Mouse (Mus musculus) neural tube, embryonic 14.5 days (tissue): ENCODE measurements around the gene Ccdc183. TPM values are rescaled to one million over a fixed set of nuclear protein-coding genes. Genes with fewer than 3 reads are reported as not detected.

Experiments
- ATAC-seq: fragments of 200-750 bp; cut with Nextera tagmentation; 2 replicates; pipeline ENCODE4 v1.8.0; 2017; ENCODE audit warnings: low read depth, mild to moderate bottlenecking, moderate TSS enrichment, moderate library complexity
- H3K27ac ChIP-seq: fragments of 300-500 bp; sonication (generic); 2 replicates; pipeline ENCODE4 v1.5.1; 2014; ENCODE audit warnings: low read depth, mild to moderate bottlenecking, control low read depth, low read length, moderate library complexity, mixed read lengths
- H3K27me3 ChIP-seq: fragments of 300-500 bp; sonication (generic); 2 replicates; pipeline ENCODE4 v1.6.1; 2014; ENCODE audit warnings: low read length; ENCODE audit not compliant: control insufficient read depth, insufficient read depth
- H3K36me3 ChIP-seq: fragments of 300-500 bp; sonication (generic); 2 replicates; pipeline ENCODE4 v1.6.1; 2014; ENCODE audit warnings: low read length, mixed read lengths; ENCODE audit not compliant: control insufficient read depth, insufficient read depth
- H3K4me1 ChIP-seq: fragments of 300-500 bp; sonication (generic); 2 replicates; pipeline ENCODE4 v1.6.1; 2014; ENCODE audit warnings: low read length; ENCODE audit not compliant: control insufficient read depth, insufficient read depth
- H3K4me2 ChIP-seq: fragments of 300-500 bp; sonication (generic); 2 replicates; pipeline ENCODE4 v1.6.1; 2014; ENCODE audit warnings: mild to moderate bottlenecking, low read depth, low read length, control low read depth
- H3K4me3 ChIP-seq: fragments of 300-500 bp; sonication (generic); 2 replicates; pipeline ENCODE4 v1.5.1; 2014; ENCODE audit warnings: low read depth, low read length, control low read depth, mixed read lengths
- H3K9ac ChIP-seq: fragments of 300-500 bp; sonication (generic); replicated peaks from 2 replicates; pipeline ENCODE4 v1.6.1; 2014; ENCODE audit warnings: low read depth, mild to moderate bottlenecking, control low read depth, low read length, mixed read lengths
- H3K9me3 ChIP-seq: fragments of 300-500 bp; sonication (generic); 2 replicates; pipeline ENCODE4 v1.6.1; 2016; ENCODE audit warnings: low read length; ENCODE audit not compliant: control insufficient read depth
- WGBS: fragments of 180-500 bp; shearing (Covaris S2); extraction: QIAGEN DNeasy Blood & Tissue Kit; methylation state at CpG from one replicate; pipeline ENCODE4 v1.1.7; 2014; 5-methylcytosine and 5-hydroxymethylcytosine counted together
- polyA plus RNA-seq: library from polyadenylated mRNA; unstranded; fragments of >200 nt; fragmentation: Nextera tagmentation; extraction: Ambion mirVana; gene quantifications from 2 replicates; pipeline ENCODE4 v1.2.1, GENCODE M21; 2014

Gene Ccdc183
- polyA plus RNA-seq, 1 experiment from 2014 or later: 0.33 TPM

DNA sequence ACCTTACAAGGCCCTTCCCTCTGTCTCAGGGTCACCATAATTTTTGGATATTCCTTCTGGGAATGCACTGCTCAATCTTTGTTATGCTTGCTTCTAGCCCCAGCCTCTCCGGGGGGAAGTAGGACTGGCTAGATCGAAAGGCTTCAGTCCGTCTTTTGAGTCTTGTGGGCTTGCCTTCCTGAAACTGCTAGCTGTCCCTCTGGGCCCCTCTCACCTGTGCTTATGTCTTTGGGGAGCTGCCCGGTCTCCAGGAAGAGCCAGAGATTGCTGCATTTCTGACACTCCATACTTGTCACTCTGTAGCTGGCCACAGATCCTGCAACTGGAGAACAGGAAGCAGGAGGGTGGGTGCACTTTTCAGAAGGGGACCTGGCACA, 3.4 kb upstream of the Ccdc183 start:
- no peak for ATAC-seq
- H3K9ac ChIP-seq: no peak overlapping the region
- H3K9me3 ChIP-seq: no peaks in the 10 kb centered on the region
- peaks cover 6% of the 10 kb centered on the region; the same call in 1 of the 2 replicates for H3K27me3 ChIP-seq
- 0 out of 2 replicates have a peak, but pooled peaks cover 3% of the 10 kb centered on the region for H3K4me1 ChIP-seq
- no peaks in the 10 kb centered on the region for H3K36me3 ChIP-seq
- H3K4me3 ChIP-seq: no peak overlapping the region
- H3K27ac ChIP-seq: no peak overlapping the region
- H3K4me2 ChIP-seq: peak overlapping the region; percentile 76; the same call in 1 of the 2 replicates
- 91% methylated on average over 4 of the region's 4 CpGs for WGBS

DNA sequence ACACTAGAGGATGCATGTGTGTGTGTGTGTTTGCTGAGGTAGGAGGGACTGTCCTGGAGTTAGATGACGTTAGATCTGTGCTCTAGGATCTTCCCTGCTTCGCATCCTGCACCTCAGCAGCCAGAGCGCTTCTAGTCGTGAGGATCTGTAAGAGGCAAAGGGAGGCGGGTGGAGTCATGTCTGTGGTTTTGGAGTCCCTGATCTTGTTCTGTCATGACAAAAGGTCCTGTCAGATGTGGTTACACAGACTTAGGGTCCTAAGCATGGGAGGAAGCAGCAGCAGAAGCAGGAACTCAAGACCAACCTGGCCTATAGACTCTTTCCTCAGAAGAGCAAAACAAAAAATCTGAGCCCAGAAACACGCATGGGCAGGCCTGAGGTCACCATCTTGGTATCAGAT, 2.9 kb upstream of the Ccdc183 start:
- Histone ChIP-seq H3K27me3 (peaks cover 10% of the 10 kb centered on the region; the same call in 1 of the 2 replicates), H3K4me2 (no peak overlapping the region), H3K4me1 (0 out of 2 replicates have a peak, but pooled peaks cover 3% of the 10 kb centered on the region), H3K9me3 (no peaks in the 10 kb centered on the region), H3K36me3 (no peaks in the 10 kb centered on the region), H3K27ac (no peak overlapping the region), H3K9ac (no peak overlapping the region), H3K4me3 (no peak overlapping the region)
- no peak for ATAC-seq
- WGBS: 88% methylated on average over 6 of the region's 6 CpGs

DNA sequence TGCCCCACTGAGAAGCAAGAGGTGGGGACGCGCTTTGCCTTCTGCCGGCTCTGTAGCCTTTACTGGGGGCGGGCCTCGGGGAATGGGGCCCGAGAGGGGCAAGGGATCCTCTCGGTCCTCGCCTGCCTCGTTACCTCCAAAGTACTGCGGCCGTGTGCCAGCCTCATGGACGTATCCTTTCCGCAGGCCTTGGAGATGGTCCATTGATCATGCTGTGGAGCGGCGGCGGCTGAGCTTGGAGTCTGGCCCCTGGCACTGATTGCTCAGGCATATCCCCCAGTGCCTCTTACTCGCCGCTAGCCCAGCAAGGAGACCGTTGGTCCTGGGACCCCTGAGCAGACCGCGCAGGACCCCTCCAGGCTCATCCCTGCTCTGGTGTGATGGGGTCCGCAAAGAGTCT, 1.1 kb downstream of the Ccdc183 start:
- Histone ChIP-seq H3K9me3 (no peaks in the 10 kb centered on the region), H3K27me3 (peaks cover 13% of the 10 kb centered on the region; the same call in 1 of the 2 replicates), H3K9ac (no peak overlapping the region), H3K4me3 (no peak overlapping the region), H3K4me2 (no peak overlapping the region), H3K4me1 (0 out of 2 replicates have a peak, but pooled peaks cover 3% of the 10 kb centered on the region), H3K27ac (no peak overlapping the region), H3K36me3 (no peaks in the 10 kb centered on the region)
- WGBS: 19% methylated on average over 22 of the region's 22 CpGs
- ATAC-seq: no peak

DNA sequence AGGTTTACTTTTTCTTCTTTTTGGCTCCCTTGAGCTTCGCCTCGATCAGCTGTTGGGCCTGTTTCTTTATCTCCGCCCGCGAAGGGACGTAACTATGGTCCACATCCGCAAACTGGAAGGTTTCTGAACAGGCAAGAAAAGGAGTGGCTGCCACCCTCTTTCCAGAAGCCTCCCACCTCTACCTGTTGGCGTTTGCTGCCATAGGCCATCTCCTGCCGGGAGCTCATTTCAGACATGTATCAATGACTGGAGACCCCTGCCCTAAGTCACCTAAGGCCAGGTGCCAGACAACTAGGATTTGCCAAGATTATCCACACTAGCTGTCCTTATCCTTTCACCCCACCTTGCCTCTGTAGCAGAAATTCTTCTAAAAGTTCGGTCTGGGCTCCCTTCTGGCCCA, 8.8 kb downstream of the Ccdc183 start:
- H3K9me3 ChIP-seq: no peaks in the 10 kb centered on the region

DNA sequence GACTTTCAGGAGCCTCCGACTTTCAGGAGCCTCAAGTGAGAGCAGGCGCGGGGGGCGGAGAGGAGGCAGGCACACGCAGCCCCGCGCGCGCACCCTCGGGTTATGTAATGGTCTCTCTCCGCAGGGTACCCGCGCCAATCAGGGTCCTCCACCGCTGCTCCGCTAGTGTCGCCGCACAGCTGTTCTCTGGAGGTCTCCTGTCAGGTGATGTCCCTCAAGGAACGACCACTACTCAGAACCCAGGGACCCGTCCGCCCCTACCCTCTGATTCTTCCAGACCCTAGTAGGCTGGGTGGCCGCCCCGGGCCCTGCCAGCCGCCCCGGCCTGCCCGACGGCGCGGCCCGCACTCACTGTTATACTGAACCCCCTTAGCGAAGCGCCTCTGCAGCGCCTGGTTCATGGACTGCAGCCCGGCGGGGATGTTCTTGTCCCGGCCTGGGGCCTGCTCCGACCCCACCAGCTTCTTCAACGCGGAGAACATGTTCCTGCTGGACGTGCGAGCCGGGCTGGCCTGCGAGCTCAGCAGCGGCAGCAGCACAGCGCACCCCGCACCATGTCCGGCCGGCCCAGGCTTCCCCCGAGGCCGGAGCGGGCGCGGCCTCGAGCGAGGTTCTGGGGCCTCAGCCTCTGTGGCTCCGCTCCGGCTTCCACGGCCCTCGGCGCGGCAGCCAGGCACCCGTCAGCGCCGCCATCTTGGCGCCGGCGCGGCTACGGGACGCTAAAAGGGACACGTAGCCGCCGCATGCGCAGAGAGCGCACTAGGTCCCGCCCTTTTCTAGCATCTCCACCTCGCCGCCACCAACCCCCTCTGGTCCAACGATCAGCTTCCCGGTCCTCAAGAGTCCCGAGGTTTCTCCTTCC, 9.5 kb downstream of the Ccdc183 start, which contains the start of gene Rabl6:
Gene Rabl6 (minus strand): TSS at position 761 of the 862 bp plus-strand sequence.
- Histone ChIP-seq H3K4me1 (peaks cover 12% of the 10 kb centered on the region), H3K36me3 (no peaks in the 10 kb centered on the region), H3K4me2 (peak within 1 kb of the TSS; percentile 60), H3K4me3 (peak within 1 kb of the TSS; percentile 100), H3K27ac (peak within 1 kb of the TSS; percentile 93), H3K9me3 (no peaks in the 10 kb centered on the region), H3K9ac (peak within 1 kb of the TSS; percentile 94), H3K27me3 (no peaks in the 10 kb centered on the region)
- under 1% methylated on average over 78 of the region's 80 CpGs for WGBS
- peak; percentile 93 for ATAC-seq

More for the DNA sequence above, 8.8 kb downstream of the Ccdc183 start:
- 67% methylated on average over 10 of the region's 10 CpGs for WGBS
- Histone ChIP-seq H3K36me3 (no peaks in the 10 kb centered on the region), H3K4me3 (peak overlapping the region; percentile 100; the same call in 1 of the 2 replicates), H3K4me1 (peaks cover 12% of the 10 kb centered on the region), H3K27ac (peak overlapping the region; percentile 25; the same call in 1 of the 2 replicates), H3K4me2 (peak overlapping the region; percentile 60), H3K9ac (0 out of 2 replicates have a peak overlapping the region, but pooled peaks have one; percentile 94), H3K27me3 (no peaks in the 10 kb centered on the region)
- no peak; the same call in 1 of the 2 replicates for ATAC-seq

DNA sequence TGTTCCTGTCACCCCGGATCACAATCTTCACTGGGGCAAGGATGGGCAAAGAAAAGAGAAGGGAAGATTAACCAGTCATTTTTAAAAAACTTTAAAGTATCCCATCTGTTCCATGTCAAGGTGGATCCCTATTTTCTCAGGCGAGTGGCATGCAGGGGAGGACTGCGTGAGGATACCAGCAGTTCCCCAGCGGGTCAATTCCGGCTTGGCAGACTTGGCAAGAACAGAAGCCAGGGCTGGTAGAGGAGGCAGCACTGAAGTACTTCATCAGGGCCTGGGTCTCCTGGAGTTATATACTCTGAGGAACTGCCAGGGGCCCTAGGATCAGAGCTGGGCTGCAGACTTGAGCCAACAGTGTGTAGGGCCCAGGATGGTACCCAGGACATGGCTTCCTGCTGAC, 15.0 kb downstream of the Ccdc183 start:
- WGBS: 98% methylated on average over 5 of the region's 5 CpGs
- ATAC-seq: no peak

DNA sequence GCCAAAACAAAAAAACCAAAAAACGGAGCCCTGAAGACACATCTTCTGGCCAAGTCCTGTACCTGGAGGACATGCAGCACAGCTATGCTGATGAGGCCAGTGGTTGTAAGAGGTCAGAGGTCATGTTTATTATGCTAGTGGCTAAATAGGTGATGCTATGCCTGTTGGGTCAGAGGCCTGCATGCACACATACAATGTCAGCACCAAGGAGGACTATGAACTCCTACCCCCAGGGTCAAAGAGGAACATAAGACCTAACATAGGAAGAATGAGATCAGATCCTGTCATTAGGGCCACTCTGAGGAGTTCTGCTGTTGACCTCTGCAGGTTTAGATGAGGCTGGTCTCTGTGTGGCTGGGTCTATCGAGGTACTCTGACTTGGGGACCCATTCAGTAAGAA, 17.4 kb downstream of the Ccdc183 start:
- H3K4me2 ChIP-seq: no peak overlapping the region
- H3K4me3 ChIP-seq: no peak overlapping the region
- WGBS: 90% methylated on average over 2 of the region's 2 CpGs
- H3K36me3 ChIP-seq: peaks cover 65% of the 10 kb centered on the region
- H3K27ac ChIP-seq: no peak overlapping the region
- no peaks in the 10 kb centered on the region for H3K27me3 ChIP-seq
- no peak for ATAC-seq
- H3K4me1 ChIP-seq: no peaks in the 10 kb centered on the region
- no peak overlapping the region for H3K9ac ChIP-seq
- H3K9me3 ChIP-seq: no peaks in the 10 kb centered on the region

More for the DNA sequence above, 15.0 kb downstream of the Ccdc183 start:
- no peaks in the 10 kb centered on the region for H3K27me3 ChIP-seq
- H3K4me1 ChIP-seq: peaks cover 12% of the 10 kb centered on the region
- H3K27ac ChIP-seq: no peak overlapping the region
- H3K4me2 ChIP-seq: no peak overlapping the region
- no peak overlapping the region for H3K9ac ChIP-seq
- H3K36me3 ChIP-seq: peaks cover 41% of the 10 kb centered on the region
- H3K9me3 ChIP-seq: no peaks in the 10 kb centered on the region
- no peak overlapping the region for H3K4me3 ChIP-seq

DNA sequence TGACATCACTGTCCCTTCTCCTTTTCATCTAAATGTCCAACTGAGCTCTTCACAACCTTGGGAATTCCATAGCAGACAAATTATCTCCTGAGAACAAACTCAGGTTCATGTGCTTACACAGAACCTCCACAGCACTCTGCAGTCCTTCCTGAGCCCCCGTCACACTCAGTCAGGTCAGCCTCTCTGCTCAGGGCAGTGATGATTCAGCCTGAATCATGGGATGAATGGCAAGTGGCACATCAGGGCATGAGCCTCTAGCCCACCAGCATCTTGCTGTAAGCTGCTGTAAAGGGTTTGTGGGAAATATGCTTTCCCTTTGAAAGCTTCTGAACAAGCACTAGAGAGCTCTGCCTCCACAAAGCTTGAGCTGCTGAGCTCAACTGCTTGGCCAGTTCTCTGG, 18.7 kb downstream of the Ccdc183 start:
- no peak overlapping the region for H3K9ac ChIP-seq
- no peak overlapping the region for H3K4me2 ChIP-seq
- no peak overlapping the region for H3K4me3 ChIP-seq
- no peak overlapping the region for H3K27ac ChIP-seq
- H3K27me3 ChIP-seq: no peaks in the 10 kb centered on the region
- no peaks in the 10 kb centered on the region for H3K9me3 ChIP-seq
- 93% methylated on average over 1 of the region's 1 CpGs for WGBS
- peaks cover 69% of the 10 kb centered on the region for H3K36me3 ChIP-seq
- no peaks in the 10 kb centered on the region for H3K4me1 ChIP-seq
- ATAC-seq: no peak
